Mouse (Mus musculus): ENCODE results near the gene Col27a1.

Gene Col27a1

GRCm38 (mm10) chr4:63213907-63214621 lies at the start of gene Col27a1:
Col27a1 (plus strand) TSS chr4:63214004.
- DNase-seq = no peak

- DNase-seq = peak; percentile 64 to 73
Observed at GRCm38 (mm10) chr4:63165636-63166035, 48.2 kb upstream of the Col27a1 start.

GRCm38 (mm10) chr4:63166323-63166722 lies 47.5 kb upstream of the Col27a1 start:
- no peak for DNase-seq

GRCm38 (mm10) chr4:63170061-63170460 lies 43.7 kb upstream of the Col27a1 start:
- peak; percentile 62 to 64 for DNase-seq

GRCm38 (mm10) chr4:63171122-63171521 lies 42.7 kb upstream of the Col27a1 start:
- no peak for DNase-seq

GRCm38 (mm10) chr4:63171969-63172685 lies 41.7 kb upstream of the Col27a1 start, which contains the start of gene Kif12:
Kif12 (minus strand) TSS chr4:63172131.
- DNase-seq = peak; percentile 93 to 94

GRCm38 (mm10) chr4:63181556-63181955 lies 32.2 kb upstream of the Col27a1 start:
- peak; percentile 59 to 79 for DNase-seq

- peak in 1 of 2 experiments; percentile 34 for DNase-seq
Observed at GRCm38 (mm10) chr4:63186281-63186870, 27.4 kb upstream of the Col27a1 start.

- DNase-seq = no peak
Observed at GRCm38 (mm10) chr4:63191641-63192040, 22.2 kb upstream of the Col27a1 start.

- no peak for DNase-seq
Observed at GRCm38 (mm10) chr4:63194366-63194765, 19.4 kb upstream of the Col27a1 start.

- no peak for DNase-seq
Observed at GRCm38 (mm10) chr4:63199366-63199765, 14.4 kb upstream of the Col27a1 start.

GRCm38 (mm10) chr4:63203874-63204273 lies 9.9 kb upstream of the Col27a1 start:
- no peak for DNase-seq

GRCm38 (mm10) chr4:63205583-63205982 lies 8.2 kb upstream of the Col27a1 start:
- DNase-seq = no peak

- DNase-seq = peak in 1 of 2 experiments; percentile 76
Observed at GRCm38 (mm10) chr4:63215185-63215992, 1.6 kb downstream of the Col27a1 start.

GRCm38 (mm10) chr4:63215993-63216531 lies 2.3 kb downstream of the Col27a1 start:
- peak in 1 of 2 experiments; percentile 71 for DNase-seq

GRCm38 (mm10) chr4:63216566-63216965 lies 2.8 kb downstream of the Col27a1 start:
- DNase-seq = no peak

- DNase-seq = no peak
Observed at GRCm38 (mm10) chr4:63217513-63217912, 3.7 kb downstream of the Col27a1 start.

GRCm38 (mm10) chr4:63219059-63219458 lies 5.3 kb downstream of the Col27a1 start:
- no peak for DNase-seq

GRCm38 (mm10) chr4:63219635-63220034 lies 5.8 kb downstream of the Col27a1 start:
- no peak for DNase-seq

GRCm38 (mm10) chr4:63221096-63221958 lies 7.5 kb downstream of the Col27a1 start:
- DNase-seq = peak; percentile 82 to 85

GRCm38 (mm10) chr4:63222246-63222645 lies 8.4 kb downstream of the Col27a1 start:
- DNase-seq = peak; percentile 65

Data from kidney, adult 8-10 months (tissue).